Mouse (Mus musculus): Measurements from ENCODE around the gene Bicra. TPM values are rescaled to one million over a fixed set of nuclear protein-coding genes. Genes with fewer than 3 reads are reported as not detected.
A peak's percentile ranks its signal among the peaks of the same experiment; 100 is the strongest.

The Bicra gene
- polyA plus RNA-seq, 1 experiment: 5.9 TPM

- Histone ChIP-seq H3K27me3 (ENCODE audit: control insufficient read depth, insufficient read depth, low read length) (no peaks in the 10 kb centered on the region), H3K36me3 (ENCODE audit: control insufficient read depth, insufficient read depth, low read length) (no peaks in the 10 kb centered on the region), H3K27ac (ENCODE audit: control insufficient read depth, insufficient read depth, low read depth, low read length) (no peak overlapping the region), H3K4me1 (ENCODE audit: control insufficient read depth, insufficient read depth, low read length) (peaks cover 4% of the 10 kb centered on the region; the same call in 1 of the 2 replicates), H3K4me3 (ENCODE audit: control insufficient read depth, low read depth, low read length) (no peak overlapping the region)
- TF ChIP-seq POLR2A (IDR thresholded peaks at IDR 0.05; ENCODE audit: control insufficient read depth, low read depth, low read length) (no peak), CTCF (IDR thresholded peaks at IDR 0.05; ENCODE audit: control insufficient read depth, insufficient read depth, insufficient replicate concordance, low read depth, low read length) (no peak)
Measured at GRCm38 (mm10) chr7:15930543-15930942, 117.2 kb downstream of the Bicra start.

- H3K27ac ChIP-seq (ENCODE audit: control insufficient read depth, insufficient read depth, low read depth, low read length): no peak overlapping the region
- TF ChIP-seq POLR2A (IDR thresholded peaks at IDR 0.05; ENCODE audit: control insufficient read depth, low read depth, low read length) (no peak), CTCF (IDR thresholded peaks at IDR 0.05; ENCODE audit: control insufficient read depth, insufficient read depth, insufficient replicate concordance, low read depth, low read length) (peak; percentile 72; the same call in 1 of the 2 replicates)
- no peaks in the 10 kb centered on the region for H3K27me3 ChIP-seq (ENCODE audit: control insufficient read depth, insufficient read depth, low read length)
- no peaks in the 10 kb centered on the region for H3K36me3 ChIP-seq (ENCODE audit: control insufficient read depth, insufficient read depth, low read length)
- H3K4me1 ChIP-seq (ENCODE audit: control insufficient read depth, insufficient read depth, low read length): peaks cover 4% of the 10 kb centered on the region; the same call in 1 of the 2 replicates
- H3K4me3 ChIP-seq (ENCODE audit: control insufficient read depth, low read depth, low read length): no peak overlapping the region
Measured at GRCm38 (mm10) chr7:15929910-15930309, 117.8 kb downstream of the Bicra start.

- H3K4me1 ChIP-seq (ENCODE audit: control insufficient read depth, insufficient read depth, low read length): peaks cover 19% of the 10 kb centered on the region
- TF ChIP-seq CTCF (IDR thresholded peaks at IDR 0.05; ENCODE audit: control insufficient read depth, insufficient read depth, insufficient replicate concordance, low read depth, low read length) (no peak), POLR2A (IDR thresholded peaks at IDR 0.05; ENCODE audit: control insufficient read depth, low read depth, low read length) (peak; percentile 71)
- peaks cover 1% of the 10 kb centered on the region; the same call in 1 of the 2 replicates for H3K36me3 ChIP-seq (ENCODE audit: control insufficient read depth, insufficient read depth, low read length)
- H3K27me3 ChIP-seq (ENCODE audit: control insufficient read depth, insufficient read depth, low read length): no peaks in the 10 kb centered on the region
- peak within 1 kb of the TSS; percentile 88 for H3K27ac ChIP-seq (ENCODE audit: control insufficient read depth, insufficient read depth, low read depth, low read length)
- peak within 1 kb of the TSS; percentile 83 for H3K4me3 ChIP-seq (ENCODE audit: control insufficient read depth, low read depth, low read length)
Measured at GRCm38 (mm10) chr7:15922220-15922773, 125.4 kb downstream of the Bicra start, which contains the start of gene Selenow. Gene Selenow, minus strand, starts transcription at chr7:15922402.

- TF ChIP-seq POLR2A (IDR thresholded peaks at IDR 0.05; ENCODE audit: control insufficient read depth, low read depth, low read length) (no peak), CTCF (IDR thresholded peaks at IDR 0.05; ENCODE audit: control insufficient read depth, insufficient read depth, insufficient replicate concordance, low read depth, low read length) (no peak)
- peaks cover 19% of the 10 kb centered on the region for H3K4me1 ChIP-seq (ENCODE audit: control insufficient read depth, insufficient read depth, low read length)
- H3K4me3 ChIP-seq (ENCODE audit: control insufficient read depth, low read depth, low read length): peak overlapping the region; percentile 83
- no peaks in the 10 kb centered on the region for H3K27me3 ChIP-seq (ENCODE audit: control insufficient read depth, insufficient read depth, low read length)
- peaks cover 1% of the 10 kb centered on the region; the same call in 1 of the 2 replicates for H3K36me3 ChIP-seq (ENCODE audit: control insufficient read depth, insufficient read depth, low read length)
- peak overlapping the region; percentile 73 for H3K27ac ChIP-seq (ENCODE audit: control insufficient read depth, insufficient read depth, low read depth, low read length)
Measured at GRCm38 (mm10) chr7:15921796-15922195, 125.9 kb downstream of the Bicra start.

Other genes with a start within 250 kb of the Bicra start
- not detected in 2 replicates for gene Obox6, start 208.2 kb downstream of the Bicra start, polyA plus RNA-seq (2012; rRNA removed)
- gene Crx, start 168.0 kb downstream of the Bicra start, polyA plus RNA-seq (2012; rRNA removed): not detected in 2 replicates
- gene Crxos, start 165.3 kb downstream of the Bicra start, polyA plus RNA-seq (2012; rRNA removed): not detected in 2 replicates
- 409 and 443 TPM in 2 replicates for gene Selenow, start 125.5 kb downstream of the Bicra start, polyA plus RNA-seq (2012; rRNA removed)
- 57.2 and 81.1 TPM in 2 replicates for gene Nop53, start 101.8 kb downstream of the Bicra start, polyA plus RNA-seq (2012; rRNA removed)
- gene Ehd2, start 80.4 kb downstream of the Bicra start, polyA plus RNA-seq (2012; rRNA removed): 3.0 and 3.5 TPM in 2 replicates
- gene Zfp541, start 13.9 kb upstream of the Bicra start, polyA plus RNA-seq (2012; rRNA removed): 98.8 and 100 TPM in 2 replicates
- gene Napa, start 50.5 kb upstream of the Bicra start, polyA plus RNA-seq (2012; rRNA removed): 134 and 145 TPM in 2 replicates
- gene Kptn, start 72.0 kb upstream of the Bicra start, polyA plus RNA-seq (2012; rRNA removed): 13.6 and 14.4 TPM in 2 replicates
- 34.7 and 35.7 TPM in 2 replicates for gene Slc8a2, start 81.9 kb upstream of the Bicra start, polyA plus RNA-seq (2012; rRNA removed)
- 2.5 and 2.6 TPM in 2 replicates for gene Meis3, start 127.2 kb upstream of the Bicra start, polyA plus RNA-seq (2012; rRNA removed)
- 26.2 and 27.1 TPM in 2 replicates for gene Dhx34, start 174.1 kb upstream of the Bicra start, polyA plus RNA-seq (2012; rRNA removed)
- 0.02 and 0.07 TPM in 2 replicates for gene C5ar2, start 196.2 kb upstream of the Bicra start, polyA plus RNA-seq (2012; rRNA removed)
- gene C5ar1, start 211.6 kb upstream of the Bicra start, polyA plus RNA-seq (2012; rRNA removed): 0.53 and 0.65 TPM in 2 replicates
- 19.5 and 22.5 TPM in 2 replicates for gene Inafm1, start 225.7 kb upstream of the Bicra start, polyA plus RNA-seq (2012; rRNA removed)
- gene Ccdc9, start 238.9 kb upstream of the Bicra start, polyA plus RNA-seq (2012; rRNA removed): 46.0 and 47.1 TPM in 2 replicates